Mouse (Mus musculus) thymus, postnatal 0 days (tissue): ENCODE measurements around the gene Ndufa8. TPM values are rescaled to one million over a fixed set of nuclear protein-coding genes. Genes with fewer than 3 reads are reported as not detected.

Experiments
- polyA plus RNA-seq: library from polyadenylated mRNA; unstranded; fragments of >200 nt; fragmentation: Nextera tagmentation; extraction: Ambion mirVana; gene quantifications from 2 replicates; pipeline ENCODE4 v1.2.1, GENCODE M21; 2015

Ndufa8 gene
- polyA plus RNA-seq, 1 experiment from 2014 or later: 261 TPM

Other genes starting within 250 kb of the Ndufa8 start
- 0.23 and 0.56 TPM in 2 replicates for gene Ttll11, start 69.5 kb downstream of the Ndufa8 start, polyA plus RNA-seq
- gene Morn5, start 52 bp upstream of the Ndufa8 start, polyA plus RNA-seq: 0.31 and 0.53 TPM in 2 replicates
- 0.27 and 0.64 TPM in 2 replicates for gene Lhx6, start 56.0 kb upstream of the Ndufa8 start, polyA plus RNA-seq
- gene Mrrf, start 87.0 kb upstream of the Ndufa8 start, polyA plus RNA-seq: 19.7 and 23.0 TPM in 2 replicates
- 48.4 and 51.8 TPM in 2 replicates for gene Rbm18, start 87.4 kb upstream of the Ndufa8 start, polyA plus RNA-seq
- 9.4 and 9.6 TPM in 2 replicates for gene Ptgs1, start 181.0 kb upstream of the Ndufa8 start, polyA plus RNA-seq